Mouse (Mus musculus) liver, adult 2 months (tissue): ENCODE measurements at regions not wholly inside any gene's neighbourhood (a gene's known extent, or its start where the extent isn't known, plus 50 kb on each side); places are given as distances from the start of the nearest gene placed in this dataset.

Experiments used
- CTCF ChIP-seq: fragments of 200-500 bp; IDR thresholded peaks from 2 replicates; pipeline ENCODE4 v1.5.1; 2011; ENCODE audit warnings: low read depth, low read length, control low read depth
- POLR2A ChIP-seq: fragments of 200-500 bp; IDR thresholded peaks from 2 replicates; pipeline ENCODE4 v1.6.1; 2011; ENCODE audit warnings: low read length, control low read depth; ENCODE audit not compliant: insufficient read depth; ENCODE audit errors: extremely low read depth

DNA sequence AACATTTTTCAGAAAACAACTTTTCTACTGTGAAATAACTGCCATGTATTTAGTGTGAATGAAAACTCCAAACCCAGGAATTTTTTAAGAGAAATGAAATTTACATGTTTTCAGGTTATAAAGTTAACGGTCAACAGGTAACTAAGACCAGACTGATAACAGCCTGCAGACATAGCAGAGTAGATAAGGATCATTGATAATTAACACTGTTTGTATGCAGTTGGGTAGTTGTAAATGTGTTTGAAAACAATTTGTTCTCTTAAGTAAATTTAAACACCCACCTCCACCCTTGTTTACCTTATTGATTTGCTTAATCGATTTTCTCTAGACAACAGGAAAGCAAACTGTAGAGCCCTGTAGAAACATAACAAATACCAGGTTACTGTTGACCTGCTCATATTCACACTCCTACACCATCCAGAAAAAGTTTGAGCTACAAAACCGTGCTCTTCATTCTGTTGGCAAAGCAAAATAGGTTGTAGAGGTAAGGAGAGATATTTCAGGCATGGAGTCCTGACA lies 65.4 kb downstream of the Bmp2 start:
- no peak for TF ChIP-seq CTCF
- TF ChIP-seq POLR2A, result no peak
